Mouse (Mus musculus) adrenal gland, adult (tissue): ENCODE data around the gene Olfr552.
"Not testable (repeated sequence)": the region's sequence is repeated elsewhere in the genome, so short reads cannot be mapped to it uniquely, and the experiment has no call there.

Source experiments
- DNase-seq, 2 experiments: peaks; one replicate each; pipeline ENCODE4 v3.0.0; 2022 to 2023; ENCODE audit warnings: low spot score in 1 of 2; ENCODE audit not compliant: inconsistent age in 2 of 2

Olfr552 gene

GRCm38 (mm10) chr7:102597378-102598031 is at the start of gene Olfr552:
Olfr552 (plus strand) TSS chr7:102597770.
- no peak for DNase-seq

- DNase-seq, result no peak
These were observed 48.0 kb upstream of the Olfr552 start, which contains the start of gene Olfr549 for GRCm38 (mm10) chr7:102549570-102549969. Olfr549 (plus strand) TSS chr7:102549870.

- no peak for DNase-seq
These were observed 44.3 kb upstream of the Olfr552 start for GRCm38 (mm10) chr7:102553279-102553678.

GRCm38 (mm10) chr7:102564999-102565997 is 32.3 kb upstream of the Olfr552 start, which contains the start of gene Trim21:
Trim21 (minus strand) TSS chr7:102565486.
- peak; percentile 92 to 96 for DNase-seq

GRCm38 (mm10) chr7:102566219-102566618 is 31.4 kb upstream of the Olfr552 start:
- DNase-seq, result no peak

- no peak for DNase-seq
These were observed 26.4 kb upstream of the Olfr552 start, which contains the start of gene Olfr550 for GRCm38 (mm10) chr7:102571142-102571541. Olfr550 (plus strand) TSS chr7:102571442.

- DNase-seq, result no peak
These were observed 24.3 kb upstream of the Olfr552 start for GRCm38 (mm10) chr7:102573174-102573830.

- DNase-seq, result no peak
These were observed 21.6 kb upstream of the Olfr552 start for GRCm38 (mm10) chr7:102575998-102576397.

- no peak for DNase-seq
These were observed 5.8 kb upstream of the Olfr552 start, which contains the start of gene Olfr551 for GRCm38 (mm10) chr7:102591786-102592185. Olfr551 (minus strand) TSS chr7:102591886.

GRCm38 (mm10) chr7:102618118-102618517 is 20.5 kb downstream of the Olfr552 start, which contains the start of gene Olfr553:
Olfr553 (minus strand) TSS chr7:102618218.
- no peak for DNase-seq

- no peak for DNase-seq
These were observed 22.0 kb downstream of the Olfr552 start for GRCm38 (mm10) chr7:102619608-102620007.

GRCm38 (mm10) chr7:102620368-102620767 is 22.8 kb downstream of the Olfr552 start:
- not testable (repeated sequence) for DNase-seq

- peak; percentile 19 to 84 for DNase-seq
These were observed 39.1 kb downstream of the Olfr552 start for GRCm38 (mm10) chr7:102636665-102637064.

- DNase-seq, result no peak
These were observed 40.6 kb downstream of the Olfr552 start, which contains the start of gene Olfr554 for GRCm38 (mm10) chr7:102638132-102638531. Olfr554 (plus strand) TSS chr7:102638432.

- not testable (repeated sequence) for DNase-seq
These were observed 47.4 kb downstream of the Olfr552 start for GRCm38 (mm10) chr7:102644945-102645344.
